Mouse (Mus musculus) common myeloid progenitor, adult 5-6 weeks (primary cell): ENCODE measurements at regions not wholly inside any gene's neighbourhood (a gene's known extent, or its start where the extent isn't known, plus 50 kb on each side); places are given as distances from the start of the nearest gene placed in this dataset.

Source experiments
- ATAC-seq: replicated peaks from 2 replicates; pipeline ENCODE4 v1.8.0; 2016; ENCODE audit warnings: low read depth, mild to moderate bottlenecking, moderate TSS enrichment, inconsistent platforms; ENCODE audit not compliant: poor library complexity, severe bottlenecking

DNA sequence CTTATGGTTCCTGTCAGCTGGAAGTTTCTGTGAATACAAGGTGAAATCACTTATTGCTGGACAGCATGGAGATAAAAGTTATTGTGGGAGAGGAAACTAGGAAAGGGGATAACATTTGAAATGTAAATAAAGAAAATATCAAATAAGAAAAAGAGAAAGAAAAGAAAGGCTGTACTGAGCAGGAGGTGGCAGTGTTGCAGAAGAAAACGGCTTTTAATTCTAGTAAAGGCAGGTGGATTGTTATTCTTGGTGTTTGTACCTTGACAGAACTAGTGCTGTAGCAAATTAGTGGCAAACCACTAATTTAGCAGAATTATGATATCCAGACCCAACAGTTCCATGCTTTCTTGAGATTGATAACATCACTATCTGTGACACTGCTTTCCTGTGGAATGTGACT is 52.6 kb downstream of the Gm10358 start:
- no peak for ATAC-seq

- no peak for ATAC-seq
These were observed 56.2 kb downstream of the Gm10358 start for GRCm38 (mm10) chr8:75350141-75350540.

DNA sequence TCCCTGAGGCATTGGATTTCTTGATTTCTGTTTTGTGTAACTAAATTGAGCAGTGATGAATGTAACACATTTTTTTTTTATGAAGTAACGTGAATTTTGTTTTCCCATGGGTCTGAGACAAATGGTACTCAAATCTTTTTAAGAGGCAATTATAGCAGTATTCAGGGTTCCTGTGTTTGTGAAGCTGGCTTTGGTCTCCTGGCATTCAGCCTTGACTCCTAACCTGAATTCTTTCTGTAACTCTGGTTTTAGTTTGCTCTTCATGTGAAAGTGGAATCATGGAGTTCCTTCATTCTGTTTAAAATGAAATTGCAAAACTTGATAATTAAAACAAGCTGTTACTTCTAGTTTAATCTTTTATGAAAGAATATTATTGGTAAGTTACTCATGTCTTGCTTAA is 58.3 kb downstream of the Gm10358 start:
- ATAC-seq = no peak

DNA sequence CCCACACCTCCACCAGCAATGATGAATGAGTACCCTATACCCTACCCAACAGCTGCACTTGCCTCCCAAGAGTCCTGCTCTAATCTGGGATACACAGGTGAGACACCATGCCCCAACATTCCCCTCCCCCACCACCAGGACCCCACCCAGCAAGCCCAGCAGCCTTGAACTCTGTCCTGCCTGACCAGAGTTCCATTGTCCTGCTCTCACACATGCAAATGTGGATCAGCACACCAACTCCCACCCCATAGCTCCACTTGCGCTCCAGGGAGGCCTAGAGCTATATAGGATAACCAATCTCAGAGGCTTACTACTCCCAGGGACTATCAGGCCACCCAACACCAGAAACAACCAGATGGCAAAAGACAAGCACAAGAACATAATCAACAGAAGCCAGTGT is 85.8 kb downstream of the Gm10358 start:
- no peak for ATAC-seq

GRCm38 (mm10) chr8:75318526-75318925 is 87.9 kb downstream of the Gm10358 start:
- ATAC-seq = no peak

DNA sequence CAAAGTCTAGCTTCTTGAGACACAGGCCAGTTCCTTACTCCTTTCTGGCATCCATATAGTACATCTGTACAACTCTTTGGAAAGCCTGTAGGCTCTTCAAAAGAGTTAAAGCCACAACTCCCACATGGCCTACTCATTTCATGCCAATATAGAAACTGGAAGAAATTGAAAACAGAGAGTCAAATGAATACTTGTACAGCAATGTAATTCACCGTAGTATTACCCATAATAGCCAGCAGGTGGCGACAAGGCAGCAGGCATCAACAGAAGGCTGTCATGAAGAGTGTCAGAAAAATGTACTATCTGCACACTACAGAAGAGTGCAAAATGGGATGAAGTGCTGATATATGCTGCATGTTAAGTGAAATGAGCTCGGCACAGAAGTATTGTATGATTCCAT is 90.5 kb downstream of the Gm10358 start:
- ATAC-seq = peak; percentile 90

DNA sequence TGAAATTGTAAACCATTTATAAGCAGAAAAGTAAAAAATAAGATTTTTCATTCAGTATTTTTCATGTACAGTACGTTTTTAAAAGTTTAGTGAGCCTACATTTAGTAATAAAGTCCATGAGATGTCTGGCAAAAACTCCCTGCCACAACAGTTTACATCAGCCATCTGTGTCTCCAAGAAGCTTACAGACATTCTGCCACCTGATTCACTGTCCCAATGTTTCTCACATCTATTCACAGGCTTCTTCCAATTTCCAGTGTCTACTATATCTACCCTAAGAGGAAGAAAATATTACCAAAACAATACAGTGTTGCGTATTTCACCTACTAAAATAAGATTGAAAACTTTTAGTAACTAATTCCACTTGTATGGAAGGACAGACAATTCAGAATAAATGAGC is 95.7 kb downstream of the Rasd2 start:
- no peak for ATAC-seq

GRCm38 (mm10) chr8:75291921-75292320 is 78.2 kb downstream of the Rasd2 start:
- no peak for ATAC-seq

- no peak for ATAC-seq
These were observed 76.2 kb downstream of the Rasd2 start for GRCm38 (mm10) chr8:75289933-75290332.
